Mouse (Mus musculus) CH12.LX (cell line): ENCODE data around the gene Gzmd. TPM values are rescaled to one million over a fixed set of nuclear protein-coding genes. Genes with fewer than 3 reads are reported as not detected.
A peak's percentile ranks its signal among the peaks of the same experiment; 100 is the strongest.
"Not testable (repeated sequence)": the region's sequence is repeated elsewhere in the genome, so short reads cannot be mapped to it uniquely, and the experiment has no call there.

Experiments
- DNase-seq: peaks from one replicate; pipeline ENCODE4 v3.0.0-alpha.2; 2013; ENCODE audit errors: extremely low read depth
- H3K27ac ChIP-seq: 2 replicates; pipeline ENCODE4 v1.5.1; 2012; ENCODE audit warnings: low read depth, mild to moderate bottlenecking, control low read depth, moderate library complexity; ENCODE audit not compliant: insufficient read depth
- H3K27me3 ChIP-seq: replicated peaks from 2 replicates; pipeline ENCODE3; 2012; ENCODE audit warnings: inconsistent platforms
- H3K36me3 ChIP-seq, 2 experiments: replicated peaks in 1 of 2; 2 replicates each; pipeline versions ENCODE3 to v1.6.1; 2012; ENCODE audit warnings: inconsistent platforms in 1 of 2, low read length in 1 of 2, mild to moderate bottlenecking in 1 of 2, mixed read lengths in 1 of 2, moderate library complexity in 1 of 2; ENCODE audit not compliant: control insufficient read depth in 1 of 2, insufficient read depth in 1 of 2
- H3K4me1 ChIP-seq, 2 experiments: 2 replicates each; pipeline ENCODE4 v1.6.1; 2012; ENCODE audit warnings: inconsistent platforms in 1 of 2, moderate library complexity in 1 of 2; ENCODE audit not compliant: insufficient read depth in 2 of 2, control insufficient read depth in 1 of 2
- H3K4me2 ChIP-seq: 2 replicates; pipeline ENCODE4 v1.6.1; 2012; ENCODE audit warnings: low read depth, mild to moderate bottlenecking, control low read depth; ENCODE audit not compliant: poor library complexity, insufficient read depth, severe bottlenecking
- H3K4me3 ChIP-seq, 3 experiments: fragments of 150-350 bp in 1 of 3; sonication (generic) in 1 of 3; replicated peaks in 1 of 3; 2 replicates each; pipeline versions ENCODE3 to v1.5.1; 2011 to 2012; ENCODE audit warnings: low read depth in 2 of 3, low read length in 2 of 3, mild to moderate bottlenecking in 2 of 3, moderate library complexity in 2 of 3, control low read depth in 1 of 3, improper control_type of control experiment in 1 of 3, inconsistent platforms in 1 of 3, mixed read lengths in 1 of 3; ENCODE audit not compliant: poor library complexity in 1 of 3
- H3K79me2 ChIP-seq: replicated peaks from 2 replicates; pipeline ENCODE4 v1.6.1; 2012; ENCODE audit warnings: mild to moderate bottlenecking, moderate library complexity; ENCODE audit not compliant: control insufficient read depth, poor library complexity, insufficient read depth, severe bottlenecking; ENCODE audit errors: extremely low read depth
- H3K9ac ChIP-seq: 2 replicates; pipeline ENCODE4 v1.6.1; 2012; ENCODE audit warnings: low read depth, mild to moderate bottlenecking, control low read depth, moderate library complexity; ENCODE audit not compliant: insufficient read depth
- H3K9me3 ChIP-seq: replicated peaks from 2 replicates; pipeline ENCODE3; 2012; ENCODE audit warnings: low read length, inconsistent platforms, mixed read lengths
- CHD2 ChIP-seq: IDR thresholded peaks from 2 replicates; pipeline ENCODE4 v1.6.1; 2011; ENCODE audit warnings: low read length, improper control_type of control experiment
- CTCF ChIP-seq, 2 experiments: IDR thresholded peaks in 1 of 2; conservative IDR thresholded peaks in 1 of 2; 2 replicates each; pipeline ENCODE4 v1.5.1; 2011 to 2012; ENCODE audit warnings: low read depth in 2 of 2, low read length in 2 of 2, improper control_type of control experiment in 1 of 2, inconsistent platforms in 1 of 2, mild to moderate bottlenecking in 1 of 2, moderate library complexity in 1 of 2
- GABPA ChIP-seq: IDR thresholded peaks from 2 replicates; pipeline ENCODE4 v1.6.1; 2012; ENCODE audit warnings: low read depth, low read length, improper control_type of control experiment, inconsistent platforms; ENCODE audit not compliant: insufficient replicate concordance
- HCFC1 ChIP-seq: IDR thresholded peaks from 2 replicates; pipeline ENCODE4 v1.6.1; 2012; ENCODE audit warnings: low read depth, mild to moderate bottlenecking, inconsistent platforms, low read length, improper control_type of control experiment
- MAX ChIP-seq: IDR thresholded peaks from 2 replicates; pipeline ENCODE4 v1.6.1; 2011; ENCODE audit warnings: low read length, improper control_type of control experiment
- MEF2A ChIP-seq: IDR thresholded peaks from 2 replicates; pipeline ENCODE4 v1.6.1; 2014; ENCODE audit warnings: low read depth, mild to moderate bottlenecking, inconsistent platforms, low read length, improper control_type of control experiment, borderline replicate concordance
- NELFE ChIP-seq: IDR thresholded peaks from 2 replicates; pipeline ENCODE4 v1.6.1; 2011; ENCODE audit warnings: low read depth, low read length, improper control_type of control experiment
- POLR2A ChIP-seq: IDR thresholded peaks from 2 replicates; pipeline ENCODE4 v1.6.1; 2011; ENCODE audit warnings: low read depth, mild to moderate bottlenecking, improper control_type of control experiment, low read length
- RAD21 ChIP-seq: IDR thresholded peaks from 2 replicates; pipeline ENCODE4 v1.6.1; 2011; ENCODE audit warnings: low read depth, mild to moderate bottlenecking, low read length, improper control_type of control experiment, moderate library complexity
- RCOR1 ChIP-seq: conservative IDR thresholded peaks from 2 replicates; pipeline ENCODE4 v1.6.1; 2012; ENCODE audit warnings: low read depth, mild to moderate bottlenecking, inconsistent platforms, low read length, improper control_type of control experiment
- TBP ChIP-seq: conservative IDR thresholded peaks from 2 replicates; pipeline ENCODE4 v1.6.1; 2011; ENCODE audit warnings: low read depth, low read length, improper control_type of control experiment
- UBTF ChIP-seq: IDR thresholded peaks from 2 replicates; pipeline ENCODE4 v1.6.1; 2012; ENCODE audit warnings: low read depth, mild to moderate bottlenecking, inconsistent platforms, low read length, improper control_type of control experiment, moderate library complexity
- USF1 ChIP-seq: IDR thresholded peaks from 2 replicates; pipeline ENCODE4 v1.6.1; 2014; ENCODE audit warnings: low read depth, mild to moderate bottlenecking, inconsistent platforms, low read length, improper control_type of control experiment
- USF2 ChIP-seq: conservative IDR thresholded peaks from 2 replicates; pipeline ENCODE4 v1.6.1; 2011; ENCODE audit warnings: low read depth, low read length, improper control_type of control experiment
- ZC3H11A ChIP-seq: IDR thresholded peaks from 2 replicates; pipeline ENCODE4 v1.6.1; 2012; ENCODE audit warnings: low read depth, mild to moderate bottlenecking, inconsistent platforms, low read length, improper control_type of control experiment
- ZMIZ1 ChIP-seq: IDR thresholded peaks from 2 replicates; pipeline ENCODE4 v1.6.1; 2012; ENCODE audit warnings: low read depth, mild to moderate bottlenecking, inconsistent platforms, low read length, improper control_type of control experiment
- dilution Hi-C: fragments of 300-500 bp; cut with MboI; formaldehyde crosslinking; loops from 2 replicates; pipeline ENCODE4 v1.14.3; 2020; ENCODE audit warnings: low sequenced_read_pairs; ENCODE audit not compliant: extremely low pct_unique_long_range_greater_than_20kb, extremely low pct_ligation_motif_present
- in situ Hi-C: fragments of 300-500 bp; cut with MboI; formaldehyde crosslinking; loops from 3 replicates; pipeline ENCODE4 v1.14.3; 2019; ENCODE audit warnings: low sequenced_read_pairs, low pct_ligation_motif_present, low pct_unique_long_range_greater_than_20kb, mixed read lengths
- polyA plus RNA-seq: library from polyadenylated mRNA; unstranded; fragments of >175 nt; gene quantifications from 2 replicates; pipeline ENCODE4 v1.2.1, GENCODE M21; 2012; ENCODE audit warnings: low read depth; ENCODE audit not compliant: insufficient read length
- total RNA-seq, 2 experiments: library from RNA; depleted of rRNA; stranded (reverse); fragments of 300-350 nt in 1 of 2; fragments of >200 nt in 1 of 2; gene quantifications; 2 replicates each; pipeline ENCODE4 v1.2.3; 2012 to 2014

Gene Gzmd
- total and polyA plus RNA-seq, 3 experiments: not detected

- TF ChIP-seq USF1: no peak
- no peak for TF ChIP-seq CHD2
- TF ChIP-seq NELFE: no peak
- no peak for TF ChIP-seq GABPA
- TF ChIP-seq RCOR1: no peak
- H3K27ac ChIP-seq: no peak overlapping the region
- H3K4me3 ChIP-seq: no peak overlapping the region
- H3K4me2 ChIP-seq: no peak overlapping the region
- in situ Hi-C loops (no loop called here), dilution Hi-C loops (no loop called here)
- no peak for DNase-seq
- no peaks in the 10 kb centered on the region for H3K9me3 ChIP-seq
- no peaks in the 10 kb centered on the region for H3K36me3 ChIP-seq
- no peaks in the 10 kb centered on the region for H3K4me1 ChIP-seq
- no peaks in the 10 kb centered on the region for H3K79me2 ChIP-seq
- no peak overlapping the region for H3K9ac ChIP-seq
- H3K27me3 ChIP-seq: peaks cover 22% of the 10 kb centered on the region
Observed at GRCm38 (mm10) chr14:56162109-56162508, 29.7 kb upstream of the Gzmd start.

GRCm38 (mm10) chr14:56159479-56159878 lies 27.1 kb upstream of the Gzmd start, which contains the start of gene Gzmg:
Gzmg (minus strand) TSS chr14:56159579.
- H3K9me3 ChIP-seq, DNase-seq, H3K4me1 ChIP-seq, H3K27ac ChIP-seq, H3K36me3 ChIP-seq, in situ Hi-C loops, H3K4me3 ChIP-seq, H3K9ac ChIP-seq, dilution Hi-C loops, H3K4me2 ChIP-seq, H3K79me2 ChIP-seq: not testable (repeated sequence)
- H3K27me3 ChIP-seq: peaks cover 25% of the 10 kb centered on the region

GRCm38 (mm10) chr14:56155340-56155739 lies 22.9 kb upstream of the Gzmd start:
- H3K9ac ChIP-seq: no peak overlapping the region
- no peaks in the 10 kb centered on the region for H3K36me3 ChIP-seq
- H3K9me3 ChIP-seq: no peaks in the 10 kb centered on the region
- dilution Hi-C loops: no loop called here
- DNase-seq: peak; percentile 30
- H3K27me3 ChIP-seq: peaks cover 16% of the 10 kb centered on the region
- no peaks in the 10 kb centered on the region for H3K79me2 ChIP-seq
- in situ Hi-C loops: no loop called here
- no peak overlapping the region for H3K27ac ChIP-seq
- no peak overlapping the region for H3K4me2 ChIP-seq
- H3K4me3 ChIP-seq: no peak overlapping the region
- TF ChIP-seq MEF2A (no peak), ZMIZ1 (no peak), RAD21 (peak; percentile 29), USF2 (no peak), ZC3H11A (no peak), GABPA (no peak), POLR2A (no peak), UBTF (no peak), MAX (no peak), NELFE (no peak), CTCF (conservative IDR thresholded peaks at IDR 0.05 in 1 of 2, IDR thresholded peaks at IDR 0.05 in 1 of 2; ENCODE audit: low read depth in 2 of 2, low read length in 2 of 2) (peak; percentile 55 to 66), TBP (no peak), HCFC1 (no peak)
- no peaks in the 10 kb centered on the region for H3K4me1 ChIP-seq

- H3K4me3 ChIP-seq, DNase-seq, H3K4me1 ChIP-seq, H3K4me2 ChIP-seq, H3K9ac ChIP-seq, H3K79me2 ChIP-seq, H3K9me3 ChIP-seq, H3K27me3 ChIP-seq, in situ Hi-C loops, H3K36me3 ChIP-seq, H3K27ac ChIP-seq, dilution Hi-C loops: not testable (repeated sequence)
Observed at GRCm38 (mm10) chr14:56133675-56134074, 1.3 kb upstream of the Gzmd start.
